Mouse (Mus musculus) thymus, adult 18-20 months (tissue): Measurements from ENCODE around the gene Slc35g1.
"Not testable (repeated sequence)": the region's sequence is repeated elsewhere in the genome, so short reads cannot be mapped to it uniquely, and the experiment has no call there.

ENCODE experiments used
- DNase-seq, 2 experiments: peaks; one replicate each; pipeline ENCODE4 v3.0.0; 2022; ENCODE audit warnings: mixed read lengths in 2 of 2

Slc35g1 gene

GRCm38 (mm10) chr19:38395701-38396632 lies at the start of gene Slc35g1:
TSS of gene Slc35g1 (plus strand) at chr19:38395980.
- peak; percentile 10 to 24 for DNase-seq

GRCm38 (mm10) chr19:38348271-38349012 lies 47.3 kb upstream of the Slc35g1 start:
- DNase-seq, result no peak

- no peak for DNase-seq
These were observed 46.8 kb upstream of the Slc35g1 start for GRCm38 (mm10) chr19:38349013-38349341.

GRCm38 (mm10) chr19:38351202-38351601 lies 44.6 kb upstream of the Slc35g1 start:
- DNase-seq, result no peak

GRCm38 (mm10) chr19:38351728-38352127 lies 44.1 kb upstream of the Slc35g1 start:
- no peak for DNase-seq

- no peak for DNase-seq
These were observed 43.2 kb upstream of the Slc35g1 start for GRCm38 (mm10) chr19:38352495-38353130.

- no peak for DNase-seq
These were observed 41.5 kb upstream of the Slc35g1 start for GRCm38 (mm10) chr19:38354279-38354678.

GRCm38 (mm10) chr19:38354819-38355360 lies 40.9 kb upstream of the Slc35g1 start:
- DNase-seq, result no peak

GRCm38 (mm10) chr19:38356211-38356828 lies 39.5 kb upstream of the Slc35g1 start:
- no peak for DNase-seq

GRCm38 (mm10) chr19:38357956-38358623 lies 37.7 kb upstream of the Slc35g1 start:
- no peak for DNase-seq

GRCm38 (mm10) chr19:38359287-38359686 lies 36.5 kb upstream of the Slc35g1 start:
- DNase-seq, result no peak

- no peak for DNase-seq
These were observed 33.9 kb upstream of the Slc35g1 start for GRCm38 (mm10) chr19:38361850-38362249.

- no peak for DNase-seq
These were observed 32.4 kb upstream of the Slc35g1 start for GRCm38 (mm10) chr19:38363358-38363757.

GRCm38 (mm10) chr19:38363879-38364659 lies 31.7 kb upstream of the Slc35g1 start:
- DNase-seq, result no peak

- DNase-seq, result no peak
These were observed 30.7 kb upstream of the Slc35g1 start for GRCm38 (mm10) chr19:38364939-38365614.

- no peak for DNase-seq
These were observed 23.2 kb upstream of the Slc35g1 start for GRCm38 (mm10) chr19:38372460-38373102.

- DNase-seq, result no peak
These were observed 22.4 kb upstream of the Slc35g1 start for GRCm38 (mm10) chr19:38373371-38373770.

GRCm38 (mm10) chr19:38383769-38384168 lies 12.0 kb upstream of the Slc35g1 start:
- DNase-seq, result no peak

GRCm38 (mm10) chr19:38387021-38387420 lies 8.8 kb upstream of the Slc35g1 start:
- not testable (repeated sequence) for DNase-seq

GRCm38 (mm10) chr19:38387835-38388234 lies 7.9 kb upstream of the Slc35g1 start:
- no peak for DNase-seq
